Mouse (Mus musculus) left cerebral cortex, postnatal 4 days (tissue): Measurements from ENCODE around the gene Cat. TPM values are rescaled to one million over a fixed set of nuclear protein-coding genes. Genes with fewer than 3 reads are reported as not detected.

ENCODE experiments used
- DNase-seq: peaks from one replicate; pipeline ENCODE4 v3.0.0-alpha.2; 2022
- intact Hi-C: fragments of 180-260 bp; cut with DNase I; formaldehyde crosslinking; loops from one replicate; pipeline ENCODE4 v1.15.1; 2025
- total RNA-seq, 2 experiments: library from RNA; stranded (reverse); gene quantifications; 2 replicates each; pipeline ENCODE4 v1.2.3; 2021

The Cat gene
- total RNA-seq, 2 experiments from 2014 or later, result 80.5 to 83.4 TPM

- intact Hi-C loops, result no loop called here
These were observed 6.6 kb downstream of the Cat start for GRCm38 (mm10) chr2:103478326-103478725.

GRCm38 (mm10) chr2:103477456-103477855 is 7.5 kb downstream of the Cat start:
- DNase-seq, result no peak
- intact Hi-C loops, result no loop called here

More at GRCm38 (mm10) chr2:103478326-103478725, 6.6 kb downstream of the Cat start:
- no peak for DNase-seq

GRCm38 (mm10) chr2:103476657-103477056 is 8.3 kb downstream of the Cat start:
- intact Hi-C loops, result no loop called here
- DNase-seq, result no peak

GRCm38 (mm10) chr2:103476180-103476579 is 8.8 kb downstream of the Cat start:
- no peak for DNase-seq
- intact Hi-C loops, result no loop called here

GRCm38 (mm10) chr2:103473362-103473761 is 11.6 kb downstream of the Cat start:
- DNase-seq, result no peak

GRCm38 (mm10) chr2:103466984-103467588 is 17.9 kb downstream of the Cat start:
- intact Hi-C loops, result loop anchor here (10.0 kb wide), 1 partner anchor 278 kb away; no protein-coding TSS in a partner anchor
- peak; percentile 47 for DNase-seq

More at GRCm38 (mm10) chr2:103473362-103473761, 11.6 kb downstream of the Cat start:
- intact Hi-C loops, result no loop called here

- intact Hi-C loops, result loop anchor here (10.0 kb wide), 1 partner anchor 279 kb away; no protein-coding TSS in a partner anchor
- DNase-seq, result no peak
These were observed 18.7 kb downstream of the Cat start for GRCm38 (mm10) chr2:103466272-103466671.

- intact Hi-C loops, result loop anchor here (10.0 kb wide), 1 partner anchor 279 kb away; no protein-coding TSS in a partner anchor
- no peak for DNase-seq
These were observed 19.5 kb downstream of the Cat start for GRCm38 (mm10) chr2:103465429-103465828.

- intact Hi-C loops, result loop anchor here (10.0 kb wide), 1 partner anchor 280 kb away; no protein-coding TSS in a partner anchor
- no peak for DNase-seq
These were observed 20.4 kb downstream of the Cat start for GRCm38 (mm10) chr2:103464524-103464923.

GRCm38 (mm10) chr2:103462746-103463145 is 22.2 kb downstream of the Cat start:
- no peak for DNase-seq
- intact Hi-C loops, result loop anchor here (10.0 kb wide), 1 partner anchor 282 kb away; no protein-coding TSS in a partner anchor

GRCm38 (mm10) chr2:103461743-103462142 is 23.2 kb downstream of the Cat start:
- intact Hi-C loops, result loop anchor here (10.0 kb wide), 1 partner anchor 283 kb away; no protein-coding TSS in a partner anchor
- no peak for DNase-seq

- intact Hi-C loops, result loop anchor here (10.0 kb wide), 1 partner anchor 284 kb away; no protein-coding TSS in a partner anchor
- no peak for DNase-seq
These were observed 23.8 kb downstream of the Cat start for GRCm38 (mm10) chr2:103461210-103461609.

GRCm38 (mm10) chr2:103459069-103459468 is 25.9 kb downstream of the Cat start:
- intact Hi-C loops, result loop anchor here (5.0 to 10.0 kb wide), 2 partner anchors 88 to 266 kb away; no protein-coding TSS in a partner anchor
- no peak for DNase-seq

GRCm38 (mm10) chr2:103457628-103458027 is 27.3 kb downstream of the Cat start:
- DNase-seq, result peak; percentile 19
- intact Hi-C loops, result loop anchor here (5.0 to 10.0 kb wide), 2 partner anchors 90 to 267 kb away; no protein-coding TSS in a partner anchor

- intact Hi-C loops, result loop anchor here (5.0 to 10.0 kb wide), 2 partner anchors 90 to 268 kb away; no protein-coding TSS in a partner anchor
- DNase-seq, result no peak
These were observed 27.9 kb downstream of the Cat start for GRCm38 (mm10) chr2:103457048-103457447.

GRCm38 (mm10) chr2:103456646-103457045 is 28.3 kb downstream of the Cat start:
- intact Hi-C loops, result loop anchor here (5.0 to 10.0 kb wide), 2 partner anchors 91 to 268 kb away; no protein-coding TSS in a partner anchor
- DNase-seq, result peak; percentile 80

- intact Hi-C loops, result loop anchor here (5.0 to 10.0 kb wide), 2 partner anchors 92 to 269 kb away; no protein-coding TSS in a partner anchor
- DNase-seq, result no peak
These were observed 29.2 kb downstream of the Cat start for GRCm38 (mm10) chr2:103455748-103456147.

- intact Hi-C loops, result loop anchor here (10.0 kb wide), 1 partner anchor 272 kb away; no protein-coding TSS in a partner anchor
- DNase-seq, result no peak
These were observed 32.4 kb downstream of the Cat start for GRCm38 (mm10) chr2:103452550-103452949.

- intact Hi-C loops, result loop anchor here (10.0 kb wide), 1 partner anchor 275 kb away; no protein-coding TSS in a partner anchor
- DNase-seq, result no peak
These were observed 34.7 kb downstream of the Cat start for GRCm38 (mm10) chr2:103450267-103450666.

GRCm38 (mm10) chr2:103449813-103450212 is 35.1 kb downstream of the Cat start:
- intact Hi-C loops, result loop anchor here (10.0 kb wide), 1 partner anchor 275 kb away; no protein-coding TSS in a partner anchor
- DNase-seq, result no peak

- intact Hi-C loops, result no loop called here
- no peak for DNase-seq
These were observed 35.9 kb downstream of the Cat start for GRCm38 (mm10) chr2:103448947-103449560.
